Mouse (Mus musculus) myocyte (in vitro differentiated cells): ENCODE data around the gene Cda.

Source experiments
- E2F4 ChIP-seq: IDR thresholded peaks from one replicate; pipeline ENCODE4 v1.6.1; 2011; ENCODE audit warnings: mild to moderate bottlenecking, control low read depth, moderate library complexity; ENCODE audit not compliant: insufficient read depth
- MAX ChIP-seq: IDR thresholded peaks from one replicate; pipeline ENCODE4 v1.6.1; 2011; ENCODE audit warnings: low read depth, mild to moderate bottlenecking, control low read depth
- MYOD1 ChIP-seq, 3 experiments: IDR thresholded peaks; one replicate each; pipeline ENCODE4 v1.6.1; 2011; ENCODE audit warnings: control low read depth in 2 of 3, low read depth in 2 of 3, mild to moderate bottlenecking in 2 of 3, moderate library complexity in 1 of 3; ENCODE audit not compliant: insufficient read length in 2 of 3, control insufficient read depth in 1 of 3
- MYOG ChIP-seq, 3 experiments: IDR thresholded peaks; one replicate each; pipeline ENCODE4 v1.6.1; 2011; ENCODE audit warnings: control low read depth in 2 of 3, low read depth in 2 of 3, mild to moderate bottlenecking in 2 of 3; ENCODE audit not compliant: insufficient read length in 2 of 3, control insufficient read depth in 1 of 3, insufficient read depth in 1 of 3
- POLR2A ChIP-seq: IDR thresholded peaks from one replicate; pipeline ENCODE4 v1.6.1; 2011; ENCODE audit warnings: low read depth, mild to moderate bottlenecking, control low read depth, moderate library complexity; ENCODE audit not compliant: insufficient read length
- POLR2AphosphoS2 ChIP-seq: IDR thresholded peaks from one replicate; pipeline ENCODE4 v1.6.1; 2011; ENCODE audit warnings: low read depth, control low read depth; ENCODE audit not compliant: insufficient read length
- REST ChIP-seq: IDR thresholded peaks from one replicate; pipeline ENCODE4 v1.6.1; 2011; ENCODE audit warnings: mild to moderate bottlenecking, control low read depth, moderate library complexity; ENCODE audit not compliant: insufficient read depth, insufficient read length
- SRF ChIP-seq: IDR thresholded peaks from one replicate; pipeline ENCODE4 v1.6.1; 2011; ENCODE audit warnings: low read depth; ENCODE audit not compliant: control insufficient read depth, insufficient read length
- TCF12 ChIP-seq: IDR thresholded peaks from one replicate; pipeline ENCODE4 v1.6.1; 2011; ENCODE audit warnings: mild to moderate bottlenecking, control low read depth; ENCODE audit not compliant: poor library complexity, insufficient read depth, severe bottlenecking
- USF1 ChIP-seq: IDR thresholded peaks from one replicate; pipeline ENCODE4 v1.6.1; 2011; ENCODE audit warnings: low read depth, mild to moderate bottlenecking, control low read depth, moderate library complexity

GRCm38 (mm10) chr4:138368498-138369260 lies 887 bp upstream of the Cda start:
- TF ChIP-seq MYOD1 (IDR thresholded peaks at IDR 0.05; ENCODE audit: control insufficient read depth in 1 of 3, insufficient read length in 2 of 3, low read depth in 2 of 3) (no peak), USF1 (no peak), POLR2AphosphoS2 (no peak), POLR2A (no peak), MAX (no peak), TCF12 (no peak), REST (no peak), SRF (no peak), MYOG (IDR thresholded peaks at IDR 0.05; ENCODE audit: control insufficient read depth in 1 of 3, insufficient read depth in 1 of 3, insufficient read length in 2 of 3, low read depth in 2 of 3) (no peak), E2F4 (no peak)
